Mouse (Mus musculus) T-cell, adult 2 months (primary cell): ENCODE data around the gene Rmdn2.

Experiments used
- DNase-seq: peaks from one replicate; pipeline ENCODE4 v3.0.0; 2022; ENCODE audit warnings: low spot score

The Rmdn2 gene

GRCm38 (mm10) chr17:79611545-79611944 lies at the start of gene Rmdn2:
TSS of gene Rmdn2 (plus strand) at chr17:79611863.
- DNase-seq: no peak

- no peak for DNase-seq
Measured at GRCm38 (mm10) chr17:79563067-79563620, 48.5 kb upstream of the Rmdn2 start.

- no peak for DNase-seq
Measured at GRCm38 (mm10) chr17:79563721-79564120, 47.9 kb upstream of the Rmdn2 start.

- DNase-seq: no peak
Measured at GRCm38 (mm10) chr17:79565241-79565961, 46.3 kb upstream of the Rmdn2 start.

- DNase-seq: no peak
Measured at GRCm38 (mm10) chr17:79568401-79568800, 43.3 kb upstream of the Rmdn2 start.

GRCm38 (mm10) chr17:79578328-79578727 lies 33.3 kb upstream of the Rmdn2 start:
- DNase-seq: no peak

GRCm38 (mm10) chr17:79580264-79580920 lies 31.3 kb upstream of the Rmdn2 start:
- peak; percentile 47 for DNase-seq

GRCm38 (mm10) chr17:79583466-79583865 lies 28.2 kb upstream of the Rmdn2 start:
- DNase-seq: no peak

- no peak for DNase-seq
Measured at GRCm38 (mm10) chr17:79584246-79584800, 27.3 kb upstream of the Rmdn2 start.

- DNase-seq: no peak
Measured at GRCm38 (mm10) chr17:79589913-79590312, 21.8 kb upstream of the Rmdn2 start.

GRCm38 (mm10) chr17:79595996-79596395 lies 15.7 kb upstream of the Rmdn2 start:
- no peak for DNase-seq

- DNase-seq: no peak
Measured at GRCm38 (mm10) chr17:79598151-79598550, 13.5 kb upstream of the Rmdn2 start.

- no peak for DNase-seq
Measured at GRCm38 (mm10) chr17:79598596-79599577, 12.8 kb upstream of the Rmdn2 start.

GRCm38 (mm10) chr17:79600108-79600507 lies 11.6 kb upstream of the Rmdn2 start:
- no peak for DNase-seq

- DNase-seq: no peak
Measured at GRCm38 (mm10) chr17:79602381-79602780, 9.3 kb upstream of the Rmdn2 start.

- no peak for DNase-seq
Measured at GRCm38 (mm10) chr17:79603427-79603826, 8.2 kb upstream of the Rmdn2 start.

- no peak for DNase-seq
Measured at GRCm38 (mm10) chr17:79605794-79606193, 5.9 kb upstream of the Rmdn2 start.

- no peak for DNase-seq
Measured at GRCm38 (mm10) chr17:79609697-79610096, 2.0 kb upstream of the Rmdn2 start.

- no peak for DNase-seq
Measured at GRCm38 (mm10) chr17:79610163-79610755, 1.4 kb upstream of the Rmdn2 start.

GRCm38 (mm10) chr17:79614691-79615588 lies 3.3 kb downstream of the Rmdn2 start:
- peak; percentile 62 for DNase-seq
